Mouse (Mus musculus) megakaryocyte-erythroid progenitor cell, adult 5-6 weeks (primary cell): ENCODE measurements around the gene Olfr746. TPM values are rescaled to one million over a fixed set of nuclear protein-coding genes. Genes with fewer than 3 reads are reported as not detected.

Source experiments
- ATAC-seq: replicated peaks from 2 replicates; pipeline ENCODE4 v1.8.0; 2016; ENCODE audit warnings: mild to moderate bottlenecking, inconsistent platforms; ENCODE audit not compliant: severe bottlenecking, poor library complexity, low FRiP score, low TSS enrichment
- total RNA-seq, 2 experiments: library from RNA; stranded (forward) in 1 of 2; stranded (reverse) in 1 of 2; fragments of 200-1000, 215-1000 nt in 1 of 2; fragments of >200 nt in 1 of 2; fragmentation: Nextera tagmentation in 1 of 2; gene quantifications; 2 replicates each; pipeline ENCODE4 v1.2.3; 2014 to 2017

Gene Olfr746
- total RNA-seq (2014; fragmentation: Nextera tagmentation), result not detected in 2 replicates
- total RNA-seq (2017), result not detected in 2 replicates

- ATAC-seq, result no peak
Observed at GRCm38 (mm10) chr14:50646783-50647182, at the start of gene Olfr746. Gene Olfr746 (plus strand): TSS chr14:50647083.

DNA sequence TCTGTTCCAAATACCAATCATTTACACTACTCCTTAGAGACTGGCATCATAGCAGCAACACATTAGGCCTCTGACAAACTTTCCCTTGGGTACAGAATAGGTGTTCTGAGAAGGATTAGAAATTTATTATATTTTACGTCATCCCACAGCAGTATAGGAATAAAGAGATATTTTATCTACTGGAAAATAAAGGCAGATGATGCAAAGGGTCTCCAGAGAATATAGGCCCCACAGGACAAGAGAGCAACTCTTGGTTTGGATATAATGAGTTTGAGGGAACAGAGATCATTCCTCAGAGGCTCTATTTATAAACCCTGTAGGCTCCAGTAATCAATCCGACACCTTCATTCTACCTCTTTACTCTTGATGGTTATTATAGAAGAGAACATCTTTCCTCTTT lies 32.3 kb upstream of the Olfr746 start, which contains the start of gene Olfr744:
Gene Olfr744, plus strand, starts transcription at position 301 of the 400 bp plus-strand sequence.
- no peak for ATAC-seq

DNA sequence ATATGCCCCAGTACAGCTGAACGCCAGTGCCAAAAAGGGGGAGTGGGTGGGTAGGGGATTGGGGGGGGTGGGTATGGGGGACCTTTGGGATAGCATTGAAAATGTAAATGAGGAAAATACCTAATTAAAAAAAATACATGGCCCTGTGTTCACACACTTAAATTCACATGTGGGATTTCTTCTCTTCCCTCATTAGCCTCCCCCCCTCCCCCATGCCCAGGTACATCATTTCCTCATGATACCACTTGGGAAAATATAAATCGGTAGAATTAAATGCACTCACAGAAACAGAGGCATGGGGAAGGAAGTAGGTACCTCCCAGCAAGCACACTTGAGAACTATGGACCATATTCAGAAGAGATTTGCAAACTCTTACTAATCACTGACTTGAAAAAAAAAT lies 7.8 kb upstream of the Olfr746 start, which contains the start of gene Olfr745:
Gene Olfr745, plus strand, starts transcription at position 301 of the 400 bp plus-strand sequence.
- no peak for ATAC-seq

GRCm38 (mm10) chr14:50693106-50693505 lies 46.2 kb downstream of the Olfr746 start, which contains the start of gene Olfr747:
Gene Olfr747 (minus strand): TSS chr14:50693206.
- ATAC-seq, result no peak

Other genes with a start within 250 kb of the Olfr746 start
- gene Olfr738, start 239.5 kb upstream of the Olfr746 start, total RNA-seq (2014; fragmentation: Nextera tagmentation), result not detected in 2 replicates
- gene Olfr738, start 239.5 kb upstream of the Olfr746 start, total RNA-seq (2017), result not detected in 2 replicates
- gene Olfr739, start 228.5 kb upstream of the Olfr746 start, total RNA-seq (2014; fragmentation: Nextera tagmentation), result not detected in 2 replicates
- gene Olfr739, start 228.5 kb upstream of the Olfr746 start, total RNA-seq (2017), result not detected in 2 replicates
- not detected in 2 replicates for gene Olfr740, start 201.5 kb upstream of the Olfr746 start, total RNA-seq (2014; fragmentation: Nextera tagmentation)
- not detected in 2 replicates for gene Olfr740, start 201.5 kb upstream of the Olfr746 start, total RNA-seq (2017)
- not detected in 2 replicates for gene Olfr741, start 174.3 kb upstream of the Olfr746 start, total RNA-seq (2014; fragmentation: Nextera tagmentation)
- gene Olfr741, start 174.3 kb upstream of the Olfr746 start, total RNA-seq (2017), result not detected in 2 replicates
- not detected in 2 replicates for gene Olfr742, start 143.5 kb upstream of the Olfr746 start, total RNA-seq (2014; fragmentation: Nextera tagmentation)
- not detected in 2 replicates for gene Olfr742, start 143.5 kb upstream of the Olfr746 start, total RNA-seq (2017)
- gene Olfr743, start 125.2 kb upstream of the Olfr746 start, total RNA-seq (2014; fragmentation: Nextera tagmentation), result not detected in 2 replicates
- gene Olfr743, start 125.2 kb upstream of the Olfr746 start, total RNA-seq (2017), result not detected in 2 replicates
- not detected in 2 replicates for gene Olfr744, start 32.2 kb upstream of the Olfr746 start, total RNA-seq (2014; fragmentation: Nextera tagmentation)
- gene Olfr744, start 32.2 kb upstream of the Olfr746 start, total RNA-seq (2017), result not detected in 2 replicates
- not detected in 2 replicates for gene Olfr745, start 7.7 kb upstream of the Olfr746 start, total RNA-seq (2014; fragmentation: Nextera tagmentation)
- gene Olfr745, start 7.7 kb upstream of the Olfr746 start, total RNA-seq (2017), result not detected in 2 replicates
- not detected in 2 replicates for gene Olfr747, start 46.1 kb downstream of the Olfr746 start, total RNA-seq (2014; fragmentation: Nextera tagmentation)
- gene Olfr747, start 46.1 kb downstream of the Olfr746 start, total RNA-seq (2017), result not detected in 2 replicates
- gene Olfr748, start 60.3 kb downstream of the Olfr746 start, total RNA-seq (2014; fragmentation: Nextera tagmentation), result not detected in 2 replicates
- not detected in 2 replicates for gene Olfr748, start 60.3 kb downstream of the Olfr746 start, total RNA-seq (2017)
- gene Olfr749, start 98.0 kb downstream of the Olfr746 start, total RNA-seq (2014; fragmentation: Nextera tagmentation), result not detected in 2 replicates
- gene Olfr749, start 98.0 kb downstream of the Olfr746 start, total RNA-seq (2017), result not detected in 2 replicates
- 25.4 and 29.8 TPM in 2 replicates for gene Ttc5, start 138.4 kb downstream of the Olfr746 start, total RNA-seq (2014; fragmentation: Nextera tagmentation)
- gene Ttc5, start 138.4 kb downstream of the Olfr746 start, total RNA-seq (2017), result 25.4 and 36.3 TPM in 2 replicates
- not detected in 2 replicates for gene Ccnb1ip1, start 160.6 kb downstream of the Olfr746 start, total RNA-seq (2014; fragmentation: Nextera tagmentation)
- not detected in 2 replicates for gene Ccnb1ip1, start 160.6 kb downstream of the Olfr746 start, total RNA-seq (2017)
- gene Parp2, start 160.8 kb downstream of the Olfr746 start, total RNA-seq (2014; fragmentation: Nextera tagmentation), result 66.6 and 128 TPM in 2 replicates
- 89.0 and 128 TPM in 2 replicates for gene Parp2, start 160.8 kb downstream of the Olfr746 start, total RNA-seq (2017)
- gene Tep1, start 223.5 kb downstream of the Olfr746 start, total RNA-seq (2014; fragmentation: Nextera tagmentation), result 11.1 and 25.3 TPM in 2 replicates
- gene Tep1, start 223.5 kb downstream of the Olfr746 start, total RNA-seq (2017), result 2.7 and 9.1 TPM in 2 replicates